Mouse (Mus musculus) MN1 (cell line): ENCODE measurements around the gene Htr6.
A peak's percentile ranks its signal among the peaks of the same experiment; 100 is the strongest.

ENCODE experiments used
- DNase-seq: peaks from one replicate; pipeline ENCODE4 v3.0.0-alpha.2; 2016; ENCODE audit warnings: low spot score

Htr6 gene

GRCm38 (mm10) chr4:139075041-139075711, at the start of gene Htr6:
Gene Htr6, minus strand, starts transcription at chr4:139075570.
- peak; percentile 58 for DNase-seq

DNA sequence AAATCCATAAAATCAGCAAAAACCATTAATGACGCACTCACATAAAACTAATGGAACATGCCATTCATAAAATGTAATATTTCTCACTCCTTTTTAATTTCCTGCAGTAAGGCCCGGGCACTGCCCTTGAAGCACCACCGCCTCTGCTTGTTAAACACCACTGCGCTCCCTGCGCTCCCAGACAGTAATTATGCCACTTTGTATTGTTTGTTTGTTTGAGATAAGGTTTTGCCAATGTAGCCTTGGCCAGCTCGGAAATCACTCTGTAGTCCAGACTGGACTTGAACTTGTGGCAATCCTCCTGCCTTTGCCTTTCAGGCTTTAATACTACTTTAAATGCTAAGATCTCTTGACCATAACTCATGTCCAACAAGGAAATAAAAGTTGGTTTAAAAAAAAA, 49.6 kb upstream of the Htr6 start:
- no peak for DNase-seq

GRCm38 (mm10) chr4:139122557-139122956, 47.2 kb upstream of the Htr6 start:
- DNase-seq = no peak

- DNase-seq = no peak
These were observed 45.6 kb upstream of the Htr6 start for GRCm38 (mm10) chr4:139120998-139121397.

GRCm38 (mm10) chr4:139120281-139120814, 45.0 kb upstream of the Htr6 start:
- DNase-seq = no peak

GRCm38 (mm10) chr4:139116356-139117063, 41.1 kb upstream of the Htr6 start:
- DNase-seq = no peak

GRCm38 (mm10) chr4:139115721-139116120, 40.4 kb upstream of the Htr6 start:
- DNase-seq = no peak

DNA sequence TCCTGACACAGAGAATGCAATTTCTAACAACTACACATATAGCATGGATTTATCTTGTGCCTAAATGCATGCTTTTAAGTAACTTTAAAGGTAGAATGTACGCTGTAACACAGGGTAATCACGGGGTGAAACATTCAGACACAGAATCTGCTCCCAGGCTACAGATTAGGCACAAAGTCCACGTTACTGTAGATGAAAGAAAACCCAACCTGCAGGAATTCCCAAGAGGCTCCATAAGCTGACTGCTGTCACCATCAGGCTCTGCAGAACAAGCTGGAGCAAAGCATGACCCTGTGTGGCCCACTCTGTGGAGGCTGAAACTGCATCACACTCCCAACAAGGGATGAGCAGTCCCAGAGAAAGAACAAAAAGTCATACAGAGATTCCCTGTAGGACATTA, 37.1 kb upstream of the Htr6 start:
- DNase-seq = no peak

GRCm38 (mm10) chr4:139111421-139111820, 36.1 kb upstream of the Htr6 start:
- DNase-seq = no peak

- no peak for DNase-seq
These were observed 35.5 kb upstream of the Htr6 start for GRCm38 (mm10) chr4:139110858-139111257.

GRCm38 (mm10) chr4:139105453-139105852, 30.1 kb upstream of the Htr6 start:
- DNase-seq = peak; percentile 69

GRCm38 (mm10) chr4:139101546-139101945, 26.2 kb upstream of the Htr6 start:
- peak; percentile 67 for DNase-seq

- DNase-seq = no peak
These were observed 25.0 kb upstream of the Htr6 start for GRCm38 (mm10) chr4:139100326-139100725.

DNA sequence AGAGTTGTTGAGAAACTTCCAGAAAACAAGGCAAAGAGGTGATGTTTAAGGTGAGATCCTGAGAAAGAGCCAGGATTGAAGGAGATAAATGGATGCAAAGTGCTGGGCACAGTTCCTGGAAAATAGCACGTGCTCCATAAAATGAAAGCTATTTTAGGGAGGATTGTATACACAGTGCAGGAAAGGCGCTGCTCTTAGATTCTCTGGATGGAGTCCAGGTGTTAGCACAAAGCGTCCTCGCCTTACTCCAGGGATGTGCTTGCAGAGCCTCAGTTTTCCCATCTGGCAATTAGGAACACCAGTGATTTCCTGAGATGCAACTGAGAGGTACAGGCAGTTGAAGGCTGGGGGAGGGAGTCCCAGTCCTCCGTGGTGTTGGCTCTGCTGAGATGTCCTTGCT, 20.8 kb upstream of the Htr6 start:
- no peak for DNase-seq

DNA sequence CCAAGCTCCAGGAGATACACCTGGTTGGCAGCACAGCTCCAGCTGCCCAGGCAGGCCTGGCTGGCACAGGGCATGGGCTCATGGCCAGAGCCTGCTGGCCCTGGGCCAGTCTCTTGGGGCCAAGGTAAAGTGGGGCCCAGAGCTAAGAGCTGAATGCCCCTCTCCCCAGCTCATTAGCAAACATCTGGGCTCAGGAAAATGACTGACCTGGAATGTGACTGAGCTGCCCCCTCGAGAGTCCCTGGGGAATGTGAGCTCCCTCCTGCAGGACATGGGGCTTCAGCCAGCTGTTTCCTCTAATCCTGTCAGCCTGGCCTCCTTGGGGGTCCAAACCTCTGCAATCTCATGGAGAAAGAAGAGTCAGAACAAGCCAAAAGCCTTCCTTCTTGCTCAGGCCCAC, 20.0 kb upstream of the Htr6 start:
- DNase-seq = peak; percentile 53

DNA sequence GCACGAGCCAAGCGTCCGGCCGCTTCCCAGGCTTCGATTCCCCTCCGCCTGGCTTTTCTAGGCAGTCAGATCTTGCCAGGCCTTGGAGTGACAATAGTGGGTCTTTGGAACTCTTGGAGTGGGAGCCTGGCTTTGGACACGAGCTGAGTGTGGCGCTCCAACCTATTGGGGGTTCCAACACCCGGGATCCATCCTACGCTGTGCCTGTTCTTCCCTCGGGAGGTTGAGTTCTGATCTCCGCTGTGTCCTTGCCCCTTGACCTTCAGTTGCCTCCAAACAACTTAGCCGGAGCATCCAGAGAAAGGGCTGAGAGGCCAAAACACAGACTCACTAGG, 17.8 kb upstream of the Htr6 start:
- DNase-seq = no peak

DNA sequence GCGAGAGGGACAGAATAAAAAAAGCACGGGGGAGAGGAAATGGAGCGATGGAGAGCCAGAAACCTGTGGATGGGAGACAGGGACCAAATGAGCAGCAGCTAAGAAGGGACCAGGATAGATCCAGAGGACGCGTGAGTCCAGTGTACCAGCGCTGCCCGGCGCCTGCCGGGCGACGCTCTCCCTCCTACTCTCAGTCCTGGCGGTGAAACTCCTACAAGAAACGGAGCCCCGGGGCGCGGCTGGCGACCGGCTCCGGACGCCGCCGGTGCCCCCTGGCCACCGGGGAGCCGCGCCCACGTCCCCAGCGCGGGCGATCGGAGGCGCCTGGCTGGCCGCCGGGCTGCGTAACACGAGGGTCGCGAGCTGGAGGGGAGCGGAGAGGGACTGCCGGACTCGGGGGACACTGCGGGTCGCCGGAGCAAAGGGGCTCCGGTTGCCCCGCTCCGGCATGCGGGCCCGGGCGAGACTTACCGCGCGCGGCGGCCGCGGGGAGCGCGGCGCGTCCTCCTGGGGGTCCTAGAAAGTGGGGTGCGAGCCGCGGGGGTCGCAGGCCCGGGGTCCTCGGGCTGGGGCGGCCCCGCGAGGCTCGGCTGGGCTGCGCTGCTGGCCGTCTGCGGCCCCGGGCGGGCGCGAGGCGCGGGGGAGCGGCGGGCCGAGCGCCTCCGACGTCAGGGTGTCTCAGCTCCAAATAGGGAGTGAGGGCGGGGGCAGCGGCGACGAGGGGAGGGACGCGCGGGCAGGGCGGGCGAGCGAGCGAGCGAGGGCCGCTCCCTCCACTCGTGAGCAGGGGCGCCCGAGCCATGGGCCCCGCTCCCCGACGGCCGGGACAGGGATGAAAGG, 17.2 kb upstream of the Htr6 start, which contains the start of gene Nbl1:
TSS of gene Nbl1 (minus strand) at position 638 of the 840 bp plus-strand sequence.
- peak; percentile 59 for DNase-seq

- peak; percentile 77 for DNase-seq
These were observed 16.3 kb upstream of the Htr6 start for GRCm38 (mm10) chr4:139091478-139092355.

GRCm38 (mm10) chr4:139091066-139091465, 15.7 kb upstream of the Htr6 start:
- DNase-seq = peak; percentile 51

- no peak for DNase-seq
These were observed 15.1 kb upstream of the Htr6 start for GRCm38 (mm10) chr4:139090303-139090940.
